Mouse (Mus musculus): ENCODE measurements around the gene Fstl1.

Fstl1 gene

GRCm38 (mm10) chr16:37867791-37868505 is 91.3 kb downstream of the Fstl1 start, which contains the start of gene Lrrc58:
Lrrc58 (plus strand) TSS chr16:37868389.
- no peak for TF ChIP-seq GATA4 (IDR thresholded peaks at IDR 0.05; ENCODE audit: insufficient replicate concordance, low read length)

DNA sequence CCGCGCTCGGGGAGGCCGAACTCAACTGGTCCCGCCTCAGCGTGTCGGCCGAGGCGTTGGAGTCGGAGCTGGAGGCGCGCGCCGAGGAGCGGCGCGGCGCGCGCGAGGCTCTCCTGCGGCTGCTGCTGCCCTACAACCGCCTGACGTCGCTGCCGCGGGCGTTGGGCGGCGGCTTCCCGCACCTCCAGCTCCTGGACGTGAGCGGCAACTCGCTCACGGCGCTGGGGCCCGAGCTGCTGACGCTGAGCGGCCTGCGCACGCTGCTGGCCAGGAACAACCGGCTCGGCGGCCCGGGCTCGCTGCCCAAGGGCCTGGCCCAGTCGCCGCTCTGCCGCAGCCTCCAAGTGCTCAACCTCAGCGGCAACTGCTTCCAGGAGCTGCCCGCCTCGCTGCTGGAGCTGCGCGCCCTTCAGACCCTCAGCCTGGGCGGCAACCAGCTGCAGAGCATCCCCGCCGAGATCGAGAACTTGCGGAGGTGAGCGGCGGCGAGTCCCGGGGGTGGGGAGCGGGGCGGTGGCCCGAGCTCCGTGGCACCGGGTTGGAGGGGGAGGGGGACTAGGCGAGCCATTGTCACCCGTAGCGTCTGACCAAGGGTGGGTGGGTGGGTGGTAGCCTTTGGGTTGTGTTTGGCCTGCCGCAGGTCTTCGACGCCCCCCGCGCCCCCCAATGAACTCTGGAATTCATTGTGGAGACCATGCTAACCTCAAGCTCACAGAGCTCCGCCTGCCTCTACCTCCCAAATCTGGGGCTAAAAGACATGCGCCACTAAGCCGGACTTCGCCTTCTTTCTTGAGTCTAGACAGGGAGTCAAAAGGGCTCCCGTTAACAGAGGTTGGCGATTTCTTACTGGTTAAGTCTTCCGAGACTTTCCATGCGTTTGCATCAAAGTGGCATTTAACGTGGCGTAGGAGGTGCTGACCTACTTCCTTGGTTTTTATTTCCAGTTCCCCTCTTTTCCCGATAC is 92.1 kb downstream of the Fstl1 start:
- TF ChIP-seq GATA4 (IDR thresholded peaks at IDR 0.05; ENCODE audit: insufficient replicate concordance, low read length), result no peak

DNA sequence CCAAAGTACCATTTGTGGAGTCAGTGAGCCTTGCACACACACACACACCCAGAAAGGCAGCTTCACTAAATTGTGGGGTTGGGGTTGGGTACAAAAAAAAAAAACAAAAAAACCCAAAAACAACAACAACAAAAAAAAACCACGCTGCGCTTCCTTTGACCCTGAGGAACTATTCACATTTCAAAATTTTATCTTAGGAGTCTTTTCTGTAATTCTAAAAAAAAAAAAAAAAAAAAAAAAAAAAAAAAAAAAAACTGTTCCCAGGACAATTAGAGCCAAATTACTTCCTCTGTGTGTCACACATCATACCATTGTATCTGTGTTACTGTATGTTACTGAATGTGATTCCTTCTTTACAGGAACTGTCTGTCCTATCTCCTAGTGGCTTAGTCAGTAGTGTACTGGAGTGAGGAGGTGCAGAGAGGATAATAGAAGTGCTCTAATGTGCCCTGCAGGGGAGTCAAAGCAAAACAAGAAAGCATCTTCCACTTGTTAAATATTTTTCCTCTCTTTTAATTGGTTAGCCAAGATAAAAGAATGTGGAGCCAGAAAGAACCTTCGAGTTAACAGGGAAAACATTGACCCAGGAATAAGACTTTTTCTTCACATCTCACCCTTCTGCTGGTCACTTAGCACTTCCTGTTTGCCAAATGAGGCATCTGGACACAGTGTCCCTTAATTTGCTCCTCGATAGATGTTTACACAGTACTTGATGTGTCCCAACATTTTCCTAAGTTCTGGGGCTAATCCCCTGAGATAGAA is 93.0 kb downstream of the Fstl1 start:
- TF ChIP-seq GATA4 (IDR thresholded peaks at IDR 0.05; ENCODE audit: insufficient replicate concordance, low read length), result no peak; the same call in 1 of the 2 replicates

DNA sequence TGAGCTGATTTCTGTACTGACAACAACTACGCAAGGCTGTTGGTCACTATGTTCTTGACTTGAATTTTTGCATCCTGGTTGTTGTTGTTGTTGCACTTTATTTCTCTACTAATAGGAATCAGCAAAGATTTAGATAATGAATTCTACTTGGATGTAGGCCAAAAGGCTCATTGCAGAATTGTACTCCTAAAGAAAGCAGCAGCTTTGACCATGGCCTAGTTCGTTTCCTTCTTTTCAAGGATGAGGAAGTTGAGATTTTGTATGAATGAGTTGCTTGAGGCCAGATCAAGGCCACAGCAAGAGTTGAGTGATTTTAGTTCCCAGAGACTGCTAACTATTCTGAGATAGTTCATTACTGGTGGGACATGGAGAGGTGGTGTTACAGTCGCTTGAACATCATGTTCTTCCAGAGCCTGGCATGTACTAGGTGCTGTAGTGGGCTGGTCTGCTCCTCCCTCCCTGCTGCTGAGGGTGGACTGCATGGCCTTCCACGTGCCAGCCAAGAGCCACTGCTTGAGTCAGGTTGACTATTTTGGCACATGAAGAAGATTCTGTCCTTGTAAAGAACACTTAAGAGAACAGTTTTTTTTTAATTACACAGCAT is 94.5 kb downstream of the Fstl1 start:
- no peak for TF ChIP-seq GATA4 (IDR thresholded peaks at IDR 0.05; ENCODE audit: insufficient replicate concordance, low read length)

GRCm38 (mm10) chr16:37874501-37875235 is 98.0 kb downstream of the Fstl1 start:
- TF ChIP-seq GATA4 (IDR thresholded peaks at IDR 0.05; ENCODE audit: insufficient replicate concordance, low read length), result peak; percentile 8; the same call in 1 of the 2 replicates

- no peak for TF ChIP-seq GATA4 (IDR thresholded peaks at IDR 0.05; ENCODE audit: insufficient replicate concordance, low read length)
Observed at GRCm38 (mm10) chr16:37877406-37877805, 100.7 kb downstream of the Fstl1 start.

- no peak for TF ChIP-seq GATA4 (IDR thresholded peaks at IDR 0.05; ENCODE audit: insufficient replicate concordance, low read length)
Observed at GRCm38 (mm10) chr16:37878951-37879505, 102.4 kb downstream of the Fstl1 start.

DNA sequence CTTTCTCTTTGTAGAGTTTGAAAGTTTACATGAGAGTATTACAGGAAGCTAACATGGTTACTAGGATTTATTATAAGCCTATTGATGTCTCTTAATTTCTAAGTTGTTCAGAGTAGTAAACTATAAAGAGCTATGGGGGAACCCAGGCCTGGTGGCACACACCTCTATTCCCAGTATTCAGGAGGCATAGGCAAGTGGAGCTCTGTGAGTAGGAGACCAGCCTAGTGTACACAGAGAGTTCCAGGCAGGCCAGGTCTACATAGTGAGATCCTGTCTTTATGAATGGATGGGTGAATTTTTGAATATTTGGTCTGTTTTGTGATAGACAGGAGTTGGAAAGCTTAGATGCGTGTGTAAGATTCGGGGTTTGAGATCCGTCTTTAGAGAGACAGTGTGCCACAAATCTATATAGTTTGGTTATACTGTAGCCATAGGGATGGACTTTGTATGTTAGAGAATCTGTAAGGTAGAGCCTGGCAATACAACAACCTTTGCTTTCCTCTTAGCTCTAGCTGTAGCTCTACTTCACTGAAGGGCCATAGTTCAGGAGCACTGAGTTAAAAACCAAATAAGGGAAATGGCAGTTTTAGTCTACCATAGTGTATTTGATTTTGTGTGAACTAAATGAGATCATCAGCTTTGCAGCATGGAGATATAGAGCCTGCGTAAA is 103.2 kb downstream of the Fstl1 start:
- TF ChIP-seq GATA4 (IDR thresholded peaks at IDR 0.05; ENCODE audit: insufficient replicate concordance, low read length), result no peak

DNA sequence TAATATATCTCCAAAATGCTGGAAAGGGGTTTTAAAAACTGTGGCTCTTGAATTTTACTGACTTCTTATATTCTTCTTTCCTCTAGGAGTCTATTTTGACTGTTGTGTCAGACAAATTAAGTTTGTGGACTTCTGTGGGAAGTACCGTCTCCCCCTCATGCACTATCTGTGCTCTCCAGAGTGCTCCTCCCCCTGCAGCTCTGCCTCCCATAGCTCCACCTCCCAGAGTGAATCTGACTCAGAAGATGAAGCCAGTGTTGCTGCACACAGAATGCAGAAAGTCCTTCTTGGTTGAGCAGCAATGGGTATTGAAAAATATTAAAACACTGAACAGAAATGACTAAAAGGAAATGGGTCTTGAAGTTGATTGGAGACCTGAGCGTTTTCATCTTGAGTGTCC is 104.5 kb downstream of the Fstl1 start:
- TF ChIP-seq GATA4 (IDR thresholded peaks at IDR 0.05; ENCODE audit: insufficient replicate concordance, low read length), result no peak

Measured in liver, adult (tissue).